Mouse (Mus musculus) megakaryocyte, embryonic 14.5 days (primary cell): ENCODE results near the gene Ttc7b.

Source experiments
- FLI1 ChIP-seq: IDR thresholded peaks from 2 replicates; pipeline ENCODE4 v1.6.1; 2012; ENCODE audit warnings: low read length, inconsistent platforms, mixed read lengths
- GATA1 ChIP-seq: IDR thresholded peaks from 3 replicates; pipeline ENCODE4 v1.6.1; 2012; ENCODE audit warnings: mixed read lengths, low read length, inconsistent platforms, borderline replicate concordance

DNA sequence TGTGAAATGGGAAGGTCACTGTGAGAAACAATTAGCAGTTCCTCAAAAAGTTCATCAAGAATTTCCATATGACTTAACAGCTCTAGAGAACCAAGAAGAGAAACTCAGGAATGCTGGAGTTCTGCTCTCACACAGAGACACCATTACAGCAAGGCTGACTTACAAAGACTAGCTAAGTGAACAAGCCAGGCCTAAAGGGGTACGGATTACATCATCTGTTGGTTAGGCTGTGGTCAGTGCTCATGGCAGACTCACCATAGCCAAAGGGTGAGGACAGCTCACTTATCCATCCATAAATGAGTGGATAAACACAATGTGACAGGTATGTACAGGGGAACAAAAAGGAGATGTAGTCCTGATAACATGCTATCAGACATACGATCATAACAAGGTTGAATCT is 123.8 kb downstream of the Ttc7b start:
- TF ChIP-seq FLI1 (no peak), GATA1 (no peak)
